Mouse (Mus musculus): ENCODE measurements at regions not wholly inside any gene's neighbourhood (a gene's known extent, or its start where the extent isn't known, plus 50 kb on each side); places are given as distances from the start of the nearest gene placed in this dataset.

DNA sequence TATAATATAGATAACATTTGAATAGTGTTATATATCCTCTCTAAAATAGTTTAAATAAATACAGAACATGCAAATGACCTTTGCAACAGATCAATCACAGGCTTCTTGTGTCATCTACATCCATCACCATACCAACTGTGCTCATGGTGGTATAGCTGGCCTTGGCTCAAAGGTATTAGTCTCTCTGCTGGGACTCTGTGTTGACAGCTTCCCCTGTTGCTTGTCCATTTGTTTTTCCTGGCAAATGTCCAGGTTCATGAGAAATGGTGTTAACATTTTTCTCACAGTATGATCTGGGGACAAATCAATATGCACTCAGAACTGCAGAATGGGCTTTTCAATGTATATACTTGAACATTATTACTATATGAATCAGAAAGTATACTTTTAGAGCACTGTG is 448.0 kb downstream of the Gm597 start:
- no peak overlapping the region for H3ac ChIP-seq (ENCODE audit: control insufficient read depth, insufficient read length, low read depth)
- no peaks in the 10 kb centered on the region for H3K79me2 ChIP-seq (ENCODE audit: control insufficient read depth, insufficient read depth)
- H3K4me3 ChIP-seq (ENCODE audit: insufficient read depth, poor library complexity, severe bottlenecking), result no peak overlapping the region
- TF ChIP-seq MYOG (IDR thresholded peaks at IDR 0.05; ENCODE audit: control insufficient read depth, extremely low read depth, insufficient read length) (no peak), CEBPB (IDR thresholded peaks at IDR 0.05; ENCODE audit: low read depth) (no peak), MYOD1 (IDR thresholded peaks at IDR 0.05; ENCODE audit: control insufficient read depth, insufficient read length, low read depth) (no peak), USF1 (IDR thresholded peaks at IDR 0.05; ENCODE audit: low read depth) (no peak), FOSL1 (IDR thresholded peaks at IDR 0.05; ENCODE audit: insufficient read depth, low read length, poor library complexity, severe bottlenecking) (no peak), CTCF (IDR thresholded peaks at IDR 0.05; ENCODE audit: control insufficient read depth, insufficient read depth, insufficient read length) (no peak), MAX (IDR thresholded peaks at IDR 0.05) (no peak)
- H3K36me3 ChIP-seq (ENCODE audit: control insufficient read depth, insufficient read depth), result no peaks in the 10 kb centered on the region
- H3K27me3 ChIP-seq (ENCODE audit: control insufficient read depth, insufficient read depth, insufficient read length), result no peaks in the 10 kb centered on the region
- no peaks in the 10 kb centered on the region for H3K79me3 ChIP-seq (ENCODE audit: low read depth)

DNA sequence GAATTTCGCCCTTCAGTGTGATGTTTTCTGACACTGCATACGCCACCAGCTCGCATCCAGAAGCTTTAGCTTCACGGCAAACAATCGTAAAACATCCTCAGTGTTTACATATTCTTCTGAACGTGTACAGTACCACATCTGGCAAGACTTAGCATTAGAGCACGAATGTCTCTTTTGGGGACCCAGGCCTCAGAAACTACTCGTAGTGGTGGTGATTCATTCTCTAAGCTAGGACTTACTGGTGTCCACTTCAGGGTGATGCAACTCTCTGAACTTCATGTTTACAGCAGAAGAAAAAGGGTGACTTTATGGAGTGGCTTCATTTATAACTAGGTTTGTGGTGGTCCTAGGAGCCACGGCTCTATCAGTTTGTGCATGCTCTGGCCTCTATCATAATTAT is 451.1 kb downstream of the Gm597 start:
- TF ChIP-seq MYOG (IDR thresholded peaks at IDR 0.05; ENCODE audit: control insufficient read depth, extremely low read depth, insufficient read length), result no peak
- TF ChIP-seq CEBPB (IDR thresholded peaks at IDR 0.05; ENCODE audit: low read depth), result peak; percentile 74
- H3K4me3 ChIP-seq (ENCODE audit: insufficient read depth, poor library complexity, severe bottlenecking), result no peak overlapping the region
- H3ac ChIP-seq (ENCODE audit: control insufficient read depth, insufficient read length, low read depth), result peak overlapping the region; percentile 23
- H3K36me3 ChIP-seq (ENCODE audit: control insufficient read depth, insufficient read depth), result no peaks in the 10 kb centered on the region
- no peaks in the 10 kb centered on the region for H3K79me2 ChIP-seq (ENCODE audit: control insufficient read depth, insufficient read depth)
- H3K27me3 ChIP-seq (ENCODE audit: control insufficient read depth, insufficient read depth, insufficient read length), result no peaks in the 10 kb centered on the region
- H3K79me3 ChIP-seq (ENCODE audit: low read depth), result no peaks in the 10 kb centered on the region

DNA sequence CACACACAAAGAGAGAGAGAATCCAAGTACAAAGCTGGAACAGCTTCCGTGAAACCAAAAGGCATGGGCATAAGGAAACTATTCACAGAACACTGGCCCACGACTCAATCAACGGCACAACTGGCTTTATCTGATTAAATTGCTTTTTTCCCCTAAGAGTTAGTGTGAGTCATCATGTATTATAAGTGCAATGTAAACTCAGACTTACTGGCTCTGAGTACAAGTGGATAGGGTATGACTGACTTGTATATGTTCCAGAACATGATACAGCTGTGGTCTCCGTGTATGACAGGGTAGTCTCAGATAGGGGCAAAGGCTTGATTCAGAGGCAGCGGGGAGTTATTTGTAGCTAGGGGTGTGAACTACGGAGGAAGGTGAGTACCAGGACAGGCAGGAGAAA is 451.5 kb downstream of the Gm597 start:
- no peaks in the 10 kb centered on the region for H3K79me3 ChIP-seq (ENCODE audit: low read depth)
- no peak overlapping the region for H3K4me3 ChIP-seq (ENCODE audit: insufficient read depth, poor library complexity, severe bottlenecking)
- TF ChIP-seq FOSL1 (IDR thresholded peaks at IDR 0.05; ENCODE audit: insufficient read depth, low read length, poor library complexity, severe bottlenecking) (peak; percentile 38), MYOD1 (IDR thresholded peaks at IDR 0.05; ENCODE audit: control insufficient read depth, insufficient read length, low read depth) (peak; percentile 43), CTCF (IDR thresholded peaks at IDR 0.05; ENCODE audit: control insufficient read depth, insufficient read depth, insufficient read length) (no peak)

DNA sequence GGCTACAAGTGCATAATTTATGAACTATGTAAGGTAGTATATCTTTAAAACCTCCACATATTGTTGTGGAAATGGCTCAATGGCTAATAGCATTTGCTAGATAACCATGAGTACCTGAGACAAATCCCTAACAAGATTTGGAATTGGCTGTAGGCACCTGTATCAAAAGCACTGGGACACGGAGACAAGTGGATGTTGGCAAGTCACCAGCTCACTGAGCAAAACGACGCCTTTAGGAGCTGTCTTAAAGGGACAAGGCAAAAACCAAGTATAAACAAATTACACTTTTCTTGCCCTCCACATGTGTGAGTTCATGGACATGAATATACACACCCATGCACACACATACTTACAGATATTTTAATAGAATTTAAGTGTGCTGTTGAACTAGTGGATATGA is 455.9 kb downstream of the Gm597 start:
- H3K36me3 ChIP-seq (ENCODE audit: control insufficient read depth, insufficient read depth), result no peaks in the 10 kb centered on the region
- H3K79me3 ChIP-seq (ENCODE audit: low read depth), result no peaks in the 10 kb centered on the region
- no peaks in the 10 kb centered on the region for H3K27me3 ChIP-seq (ENCODE audit: control insufficient read depth, insufficient read depth, insufficient read length)
- no peak overlapping the region for H3ac ChIP-seq (ENCODE audit: control insufficient read depth, insufficient read length, low read depth)
- no peaks in the 10 kb centered on the region for H3K79me2 ChIP-seq (ENCODE audit: control insufficient read depth, insufficient read depth)
- TF ChIP-seq CTCF (IDR thresholded peaks at IDR 0.05; ENCODE audit: control insufficient read depth, insufficient read depth, insufficient read length) (no peak), FOSL1 (IDR thresholded peaks at IDR 0.05; ENCODE audit: insufficient read depth, low read length, poor library complexity, severe bottlenecking) (no peak), MYOG (IDR thresholded peaks at IDR 0.05; ENCODE audit: control insufficient read depth, extremely low read depth, insufficient read length) (no peak), MYOD1 (IDR thresholded peaks at IDR 0.05; ENCODE audit: control insufficient read depth, insufficient read length, low read depth) (no peak), MAX (IDR thresholded peaks at IDR 0.05) (no peak), USF1 (IDR thresholded peaks at IDR 0.05; ENCODE audit: low read depth) (no peak), CEBPB (IDR thresholded peaks at IDR 0.05; ENCODE audit: low read depth) (no peak)
- no peak overlapping the region for H3K4me3 ChIP-seq (ENCODE audit: insufficient read depth, poor library complexity, severe bottlenecking)

More for the DNA sequence above, 451.5 kb downstream of the Gm597 start:
- H3K79me2 ChIP-seq (ENCODE audit: control insufficient read depth, insufficient read depth), result no peaks in the 10 kb centered on the region
- H3ac ChIP-seq (ENCODE audit: control insufficient read depth, insufficient read length, low read depth), result peak overlapping the region; percentile 23
- H3K36me3 ChIP-seq (ENCODE audit: control insufficient read depth, insufficient read depth), result no peaks in the 10 kb centered on the region
- H3K27me3 ChIP-seq (ENCODE audit: control insufficient read depth, insufficient read depth, insufficient read length), result no peaks in the 10 kb centered on the region
